Mouse (Mus musculus): Measurements from ENCODE around the gene Duxbl1. TPM values are rescaled to one million over a fixed set of nuclear protein-coding genes. Genes with fewer than 3 reads are reported as not detected.
"Not testable (repeated sequence)": the region's sequence is repeated elsewhere in the genome, so short reads cannot be mapped to it uniquely, and the experiment has no call there.

Gene Duxbl1
- polyA plus RNA-seq, 1 experiment from 2014 or later = 3.5 TPM

DNA sequence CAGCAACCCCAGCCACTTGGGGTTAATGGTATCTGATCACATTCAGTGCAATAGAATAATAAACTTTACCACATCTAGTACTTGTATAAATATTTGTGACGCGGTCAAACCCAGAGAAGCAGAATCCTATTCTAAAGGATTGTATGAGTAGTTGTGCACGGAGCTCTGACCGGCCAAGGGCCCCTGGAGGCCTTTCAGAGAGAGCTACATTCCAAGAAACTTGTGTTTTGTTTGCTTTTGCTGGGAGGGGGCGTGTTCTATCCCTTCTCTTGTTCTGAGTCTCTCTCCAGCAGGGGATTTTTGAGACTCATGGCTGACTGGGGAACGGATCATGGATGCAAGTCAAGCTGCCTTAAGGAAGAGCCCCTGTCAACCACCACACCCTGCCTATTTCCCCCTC, 57.1 kb downstream of the Duxbl1 start:
- not testable (repeated sequence) for H3K4me3 ChIP-seq; H3K9me3 ChIP-seq (replicated peaks); H3K9ac ChIP-seq; H3K36me3 ChIP-seq (ENCODE audit: poor library complexity, severe bottlenecking); H3K27ac ChIP-seq; ATAC-seq; H3K27me3 ChIP-seq; H3K4me1 ChIP-seq; H3K4me2 ChIP-seq
- WGBS = no CpG with 5 or more reads among the region's 6 CpGs

Other genes starting within 250 kb of the Duxbl1 start
- 5.8 and 6.6 TPM in 2 replicates for gene Zcchc24, start 209.5 kb upstream of the Duxbl1 start, polyA plus RNA-seq (2015; fragmentation: Nextera tagmentation; extraction: Ambion mirVana)
- 1.8 and 2.1 TPM in 2 replicates for gene Anxa11, start 136.4 kb upstream of the Duxbl1 start, polyA plus RNA-seq (2015; fragmentation: Nextera tagmentation; extraction: Ambion mirVana)
- not detected in 2 replicates for gene Plac9a, start 75.5 kb upstream of the Duxbl1 start, polyA plus RNA-seq (2015; fragmentation: Nextera tagmentation; extraction: Ambion mirVana)
- 2.5 and 3.4 TPM in 2 replicates for gene Tmem254a, start 50.9 kb upstream of the Duxbl1 start, polyA plus RNA-seq (2015; fragmentation: Nextera tagmentation; extraction: Ambion mirVana)
- gene Cphx1, start 40.3 kb upstream of the Duxbl1 start, polyA plus RNA-seq (2015; fragmentation: Nextera tagmentation; extraction: Ambion mirVana) = not detected in 2 replicates
- 4.4 and 4.6 TPM in 2 replicates for gene Gm9780, start 64.1 kb downstream of the Duxbl1 start, polyA plus RNA-seq (2015; fragmentation: Nextera tagmentation; extraction: Ambion mirVana)
- gene Tmem254c, start 88.8 kb downstream of the Duxbl1 start, polyA plus RNA-seq (2015; fragmentation: Nextera tagmentation; extraction: Ambion mirVana) = 13.1 and 14.4 TPM in 2 replicates
- not detected in 2 replicates for gene Cphx2, start 102.9 kb downstream of the Duxbl1 start, polyA plus RNA-seq (2015; fragmentation: Nextera tagmentation; extraction: Ambion mirVana)
- gene Cphx3, start 103.7 kb downstream of the Duxbl1 start, polyA plus RNA-seq (2015; fragmentation: Nextera tagmentation; extraction: Ambion mirVana) = not detected in 2 replicates
- gene Duxbl2, start 139.8 kb downstream of the Duxbl1 start, polyA plus RNA-seq (2015; fragmentation: Nextera tagmentation; extraction: Ambion mirVana) = 0.45 TPM in 1 of 2 replicates, not detected in the other
- 1.6 and 2.3 TPM in 2 replicates for gene Plac9b, start 203.9 kb downstream of the Duxbl1 start, polyA plus RNA-seq (2015; fragmentation: Nextera tagmentation; extraction: Ambion mirVana)
- 14.4 and 17.2 TPM in 2 replicates for gene Tmem254b, start 228.5 kb downstream of the Duxbl1 start, polyA plus RNA-seq (2015; fragmentation: Nextera tagmentation; extraction: Ambion mirVana)

All from forebrain, embryonic 13.5 days (tissue).